Mouse (Mus musculus) thymus, postnatal 14 days (tissue): ENCODE results near the gene Bap1.

Experiments
- DNase-seq: peaks from one replicate; pipeline ENCODE4 v3.0.0; 2021

Gene Bap1

GRCm38 (mm10) chr14:31251084-31251604 lies at the start of gene Bap1, which contains the start of gene Phf7:
TSS of gene Bap1 (plus strand) at chr14:31251450.
TSS of gene Phf7 (minus strand) at chr14:31251317.
- peak; percentile 98 for DNase-seq

GRCm38 (mm10) chr14:31204844-31205243 lies 46.4 kb upstream of the Bap1 start:
- DNase-seq = no peak

GRCm38 (mm10) chr14:31205244-31205561 lies 46.0 kb upstream of the Bap1 start:
- DNase-seq = peak; percentile 19

GRCm38 (mm10) chr14:31205562-31206467 lies 45.4 kb upstream of the Bap1 start:
- peak; percentile 64 for DNase-seq

GRCm38 (mm10) chr14:31206472-31206981 lies 44.7 kb upstream of the Bap1 start:
- DNase-seq = peak; percentile 98

GRCm38 (mm10) chr14:31207070-31207830 lies 44.0 kb upstream of the Bap1 start:
- DNase-seq = no peak

GRCm38 (mm10) chr14:31208084-31208483 lies 43.2 kb upstream of the Bap1 start, which contains the start of gene Tnnc1:
TSS of gene Tnnc1 (plus strand) at chr14:31208312.
- DNase-seq = no peak

GRCm38 (mm10) chr14:31209133-31209557 lies 42.1 kb upstream of the Bap1 start:
- no peak for DNase-seq

GRCm38 (mm10) chr14:31211854-31212253 lies 39.4 kb upstream of the Bap1 start:
- DNase-seq = no peak

GRCm38 (mm10) chr14:31212499-31212898 lies 38.8 kb upstream of the Bap1 start:
- DNase-seq = no peak

GRCm38 (mm10) chr14:31213868-31214267 lies 37.4 kb upstream of the Bap1 start:
- no peak for DNase-seq

- no peak for DNase-seq
These were observed 36.6 kb upstream of the Bap1 start for GRCm38 (mm10) chr14:31214684-31215083.

- DNase-seq = peak; percentile 83
These were observed 35.9 kb upstream of the Bap1 start for GRCm38 (mm10) chr14:31215157-31216002.

GRCm38 (mm10) chr14:31216846-31217245 lies 34.4 kb upstream of the Bap1 start, which contains the start of gene Nisch:
TSS of gene Nisch (minus strand) at chr14:31216946.
- DNase-seq = no peak

- no peak for DNase-seq
These were observed 33.6 kb upstream of the Bap1 start, which contains the start of gene Sema3g for GRCm38 (mm10) chr14:31217666-31218065. TSS of gene Sema3g (plus strand) at chr14:31217860.

- no peak for DNase-seq
These were observed 24.3 kb upstream of the Bap1 start for GRCm38 (mm10) chr14:31226978-31227377.

GRCm38 (mm10) chr14:31228234-31228633 lies 23.0 kb upstream of the Bap1 start:
- no peak for DNase-seq

- DNase-seq = no peak
These were observed 20.8 kb upstream of the Bap1 start for GRCm38 (mm10) chr14:31230442-31230841.

- DNase-seq = no peak
These were observed 18.7 kb upstream of the Bap1 start for GRCm38 (mm10) chr14:31232404-31233069.

- no peak for DNase-seq
These were observed 17.9 kb upstream of the Bap1 start for GRCm38 (mm10) chr14:31233070-31233995.
